Mouse (Mus musculus) limb, embryonic 14.5 days (tissue): ENCODE measurements around the gene Gm49405. TPM values are rescaled to one million over a fixed set of nuclear protein-coding genes. Genes with fewer than 3 reads are reported as not detected.
"Not testable (repeated sequence)": the region's sequence is repeated elsewhere in the genome, so short reads cannot be mapped to it uniquely, and the experiment has no call there.

Experiments used
- ATAC-seq: fragments of 200-750 bp; cut with Nextera tagmentation; 2 replicates; pipeline ENCODE4 v1.8.0; 2017; ENCODE audit warnings: low read depth, moderate number of reproducible peaks, moderate TSS enrichment; ENCODE audit not compliant: low FRiP score
- DNase-seq: peaks from one replicate; pipeline ENCODE4 v3.0.0-alpha.2; 2015; ENCODE audit warnings: low spot score
- H3K27ac ChIP-seq: fragments of 300-500 bp; sonication (generic); replicated peaks from 2 replicates; pipeline ENCODE4 v1.5.1; 2014; ENCODE audit warnings: low read depth, mild to moderate bottlenecking, low read length, moderate library complexity, mixed read lengths
- H3K27me3 ChIP-seq: fragments of 300-500 bp; sonication (generic); 2 replicates; pipeline ENCODE4 v1.6.1; 2014; ENCODE audit warnings: low read length, mixed read lengths; ENCODE audit not compliant: control insufficient read depth, insufficient read depth
- H3K36me3 ChIP-seq: fragments of 300-500 bp; sonication (generic); 2 replicates; pipeline ENCODE4 v1.6.1; 2014; ENCODE audit warnings: mild to moderate bottlenecking, low read length, moderate library complexity, mixed read lengths; ENCODE audit not compliant: control insufficient read depth, insufficient read depth
- H3K4me1 ChIP-seq: fragments of 300-500 bp; sonication (generic); 2 replicates; pipeline ENCODE4 v1.6.1; 2014; ENCODE audit warnings: antibody characterized with exemption, low read length, mixed read lengths; ENCODE audit not compliant: control insufficient read depth, insufficient read depth
- H3K4me2 ChIP-seq: fragments of 300-500 bp; sonication (generic); replicated peaks from 2 replicates; pipeline ENCODE4 v1.6.1; 2014; ENCODE audit warnings: low read depth, mild to moderate bottlenecking, low read length, moderate library complexity; ENCODE audit not compliant: severe bottlenecking
- H3K4me3 ChIP-seq: fragments of 300-500 bp; sonication (generic); replicated peaks from 2 replicates; pipeline ENCODE4 v1.5.1; 2014; ENCODE audit warnings: low read length
- H3K9ac ChIP-seq: fragments of 300-500 bp; sonication (generic); 2 replicates; pipeline ENCODE4 v1.6.1; 2014; ENCODE audit warnings: mild to moderate bottlenecking, low read depth, low read length, moderate library complexity; ENCODE audit not compliant: severe bottlenecking
- H3K9me3 ChIP-seq: fragments of 300-500 bp; sonication (generic); 2 replicates; pipeline ENCODE4 v1.6.1; 2016; ENCODE audit warnings: low read length; ENCODE audit not compliant: control insufficient read depth
- POLR2A ChIP-seq: fragments of 200-500 bp; IDR thresholded peaks from 2 replicates; pipeline ENCODE4 v1.8.0; 2012; ENCODE audit warnings: inconsistent platforms, mild to moderate bottlenecking, moderate library complexity, borderline replicate concordance; ENCODE audit not compliant: insufficient read depth, insufficient read length; ENCODE audit errors: extremely low read depth
- WGBS: fragments of 180-500 bp; shearing (Covaris S2); extraction: QIAGEN DNeasy Blood & Tissue Kit; methylation state at CpG from one replicate; pipeline ENCODE4 v1.1.7; 2014; 5-methylcytosine and 5-hydroxymethylcytosine counted together
- polyA plus RNA-seq, 2 experiments: library from polyadenylated mRNA; depleted of rRNA in 1 of 2; stranded (reverse) in 1 of 2; unstranded in 1 of 2; fragments of >200 nt; fragmentation: Nextera tagmentation in 1 of 2; extraction: Ambion mirVana in 1 of 2; gene quantifications; 2 replicates each; pipeline versions ENCODE4 v1.2.1 to v1.2.3; 2012 to 2014

The Gm49405 gene
- polyA plus RNA-seq, 2 experiments, result 2.3 to 7.0 TPM

- no peak overlapping the region for H3K4me2 ChIP-seq
- no peak for TF ChIP-seq POLR2A
- 77% methylated on average over 14 of the region's 14 CpGs for WGBS
- ATAC-seq (no peak), DNase-seq (no peak)
- no peaks in the 10 kb centered on the region for H3K27me3 ChIP-seq
- no peaks in the 10 kb centered on the region for H3K9me3 ChIP-seq
- no peak overlapping the region for H3K9ac ChIP-seq
- H3K4me1 ChIP-seq, result peaks cover 4% of the 10 kb centered on the region; the same call in 1 of the 2 replicates
- H3K36me3 ChIP-seq, result no peaks in the 10 kb centered on the region
- no peak overlapping the region for H3K4me3 ChIP-seq
- H3K27ac ChIP-seq, result no peak overlapping the region
Observed at GRCm38 (mm10) chr19:4042124-4042523, 41.7 kb downstream of the Gm49405 start.

DNA sequence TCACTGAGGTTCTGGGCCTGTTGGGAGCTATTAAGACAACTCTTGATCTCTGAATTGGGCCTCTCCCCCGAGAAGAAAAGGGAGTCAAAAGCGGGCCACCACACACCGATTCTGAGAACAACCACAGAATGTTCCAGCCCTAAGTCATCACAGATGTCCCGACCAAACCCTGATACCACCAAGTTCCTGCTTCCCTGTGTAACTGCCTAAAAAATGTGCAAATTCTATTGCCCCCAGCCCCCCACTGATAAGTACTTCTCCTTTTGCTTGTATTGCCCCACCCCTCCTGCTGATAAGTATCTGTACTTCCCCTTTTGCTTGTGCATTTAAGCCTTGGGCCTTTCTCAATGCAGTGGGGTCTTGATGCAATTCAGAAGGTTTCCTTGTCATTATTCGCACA lies 43.7 kb downstream of the Gm49405 start:
- not testable (repeated sequence) for H3K9me3 ChIP-seq, H3K4me1 ChIP-seq, H3K4me3 ChIP-seq, H3K27ac ChIP-seq, H3K4me2 ChIP-seq, H3K27me3 ChIP-seq, ATAC-seq, H3K9ac ChIP-seq, DNase-seq, H3K36me3 ChIP-seq
- WGBS, result 92% methylated on average over 5 of the region's 5 CpGs

- no peak within 1 kb of the TSS for H3K4me2 ChIP-seq
- no peaks in the 10 kb centered on the region for H3K9me3 ChIP-seq
- TF ChIP-seq POLR2A, result no peak
- no peaks in the 10 kb centered on the region for H3K36me3 ChIP-seq
- H3K4me3 ChIP-seq, result no peak within 1 kb of the TSS
- H3K27me3 ChIP-seq, result no peaks in the 10 kb centered on the region
- H3K27ac ChIP-seq, result no peak within 1 kb of the TSS
- peak; percentile 70 for DNase-seq
- H3K9ac ChIP-seq, result no peak within 1 kb of the TSS
- H3K4me1 ChIP-seq, result 0 out of 2 replicates have a peak, but pooled peaks cover 4% of the 10 kb centered on the region
- no peak for ATAC-seq
- 56% methylated on average over 16 of the region's 16 CpGs for WGBS
Observed at GRCm38 (mm10) chr19:4045966-4046865, 45.8 kb downstream of the Gm49405 start, which contains the start of gene Gstp2. TSS of gene Gstp2 (minus strand) at chr19:4046023.

DNA sequence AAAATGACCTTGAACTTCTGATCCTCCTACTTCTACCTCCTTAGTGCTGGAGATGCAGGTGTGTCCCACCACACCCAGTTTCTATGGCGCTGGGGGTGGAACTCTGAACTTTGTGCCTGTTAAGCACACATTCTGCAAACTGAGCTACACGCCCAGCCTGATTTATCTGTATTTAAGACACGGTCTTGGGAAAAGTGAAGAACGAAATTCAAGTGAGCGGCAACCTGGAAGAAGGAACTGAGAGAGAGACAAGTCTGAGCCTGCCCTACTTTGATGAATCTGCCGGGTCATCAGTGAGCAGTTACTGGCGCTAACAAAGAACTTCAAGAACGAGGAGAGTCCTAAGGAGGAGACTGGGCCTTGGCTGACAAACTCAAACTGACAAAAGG lies 46.4 kb downstream of the Gm49405 start:
- H3K27ac ChIP-seq, result no peak overlapping the region
- ATAC-seq, result no peak
- WGBS, result 76% methylated on average over 8 of the region's 8 CpGs

DNA sequence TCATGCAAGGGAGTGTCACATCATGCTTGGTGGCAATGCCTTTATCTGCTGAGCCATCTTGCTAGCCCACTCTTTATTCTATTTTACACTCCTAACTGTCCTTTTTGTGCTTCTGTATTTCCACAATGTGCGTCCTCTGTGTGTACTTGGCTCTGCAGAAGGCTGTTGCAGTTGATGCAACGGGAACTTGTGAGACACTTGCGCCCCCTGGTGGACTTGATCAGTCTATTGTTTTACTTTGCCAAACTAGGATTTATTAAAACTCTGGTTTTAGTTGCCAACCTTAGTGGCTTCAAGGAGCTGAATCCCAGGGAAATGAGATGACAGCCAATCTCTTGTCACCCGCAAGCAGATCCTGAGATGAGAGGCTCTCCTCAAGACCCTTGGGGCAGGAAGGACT lies 47.4 kb downstream of the Gm49405 start:
- TF ChIP-seq POLR2A, result no peak
- Histone ChIP-seq H3K9ac (no peak overlapping the region), H3K4me1 (0 out of 2 replicates have a peak, but pooled peaks cover 7% of the 10 kb centered on the region), H3K9me3 (no peaks in the 10 kb centered on the region), H3K27ac (no peak overlapping the region), H3K27me3 (no peaks in the 10 kb centered on the region), H3K4me3 (no peak overlapping the region), H3K4me2 (no peak overlapping the region), H3K36me3 (no peaks in the 10 kb centered on the region)
- WGBS, result 12% methylated on average over 4 of the region's 4 CpGs
- ATAC-seq (no peak), DNase-seq (peak; percentile 77)

More for the DNA sequence above, 46.4 kb downstream of the Gm49405 start:
- Histone ChIP-seq H3K27me3 (no peaks in the 10 kb centered on the region), H3K36me3 (no peaks in the 10 kb centered on the region), H3K4me3 (no peak overlapping the region), H3K9ac (no peak overlapping the region), H3K4me2 (no peak overlapping the region), H3K4me1 (0 out of 2 replicates have a peak, but pooled peaks cover 4% of the 10 kb centered on the region), H3K9me3 (no peaks in the 10 kb centered on the region)
- DNase-seq, result no peak
- TF ChIP-seq POLR2A, result no peak

- not testable (repeated sequence) for H3K9me3 ChIP-seq, H3K4me2 ChIP-seq, H3K4me1 ChIP-seq, DNase-seq, ATAC-seq, H3K4me3 ChIP-seq, H3K27me3 ChIP-seq, H3K27ac ChIP-seq, H3K36me3 ChIP-seq, H3K9ac ChIP-seq
- 84% methylated on average over 5 of the region's 5 CpGs for WGBS
Observed at GRCm38 (mm10) chr19:4049069-4049468, 48.6 kb downstream of the Gm49405 start.
